Mouse (Mus musculus) thymus, adult 2 months (tissue): Measurements from ENCODE around the gene Usp36.

Experiments used
- CTCF ChIP-seq: fragments of 200-500 bp; IDR thresholded peaks from 2 replicates; pipeline ENCODE4 v1.5.1; 2012; ENCODE audit warnings: mild to moderate bottlenecking, control low read depth, low read length, moderate library complexity, borderline replicate concordance; ENCODE audit not compliant: control insufficient read depth, poor library complexity, insufficient read depth; ENCODE audit errors: extremely low read depth
- POLR2A ChIP-seq: fragments of 200-500 bp; IDR thresholded peaks from 2 replicates; pipeline ENCODE4 v1.6.1; 2012; ENCODE audit warnings: mild to moderate bottlenecking, low read length, control low read depth, moderate library complexity; ENCODE audit not compliant: control insufficient read depth, poor library complexity, insufficient read depth; ENCODE audit errors: extremely low read depth

DNA sequence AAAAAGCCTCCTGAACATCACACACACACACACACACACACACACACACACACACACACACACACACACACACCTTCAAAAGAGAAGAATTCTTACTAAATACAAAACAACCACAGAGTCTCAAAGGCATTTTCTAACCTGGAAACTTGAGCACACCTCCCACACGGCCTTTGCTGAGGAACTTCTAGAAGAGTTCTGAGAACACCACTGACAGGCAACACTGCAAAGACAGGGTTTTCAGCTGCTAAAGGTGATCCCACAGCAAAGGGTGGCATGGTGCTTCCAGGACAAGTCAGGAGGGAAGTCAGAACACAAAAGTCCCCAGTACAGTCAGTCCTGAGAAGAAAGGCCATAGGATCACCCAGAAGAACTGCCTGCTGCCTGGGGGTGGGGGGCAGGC, 64.2 kb downstream of the Usp36 start:
- TF ChIP-seq CTCF: no peak
- TF ChIP-seq POLR2A: no peak
